ENCODE assay signal across 9 mouse cellular contexts in the genomic region with DNA sequence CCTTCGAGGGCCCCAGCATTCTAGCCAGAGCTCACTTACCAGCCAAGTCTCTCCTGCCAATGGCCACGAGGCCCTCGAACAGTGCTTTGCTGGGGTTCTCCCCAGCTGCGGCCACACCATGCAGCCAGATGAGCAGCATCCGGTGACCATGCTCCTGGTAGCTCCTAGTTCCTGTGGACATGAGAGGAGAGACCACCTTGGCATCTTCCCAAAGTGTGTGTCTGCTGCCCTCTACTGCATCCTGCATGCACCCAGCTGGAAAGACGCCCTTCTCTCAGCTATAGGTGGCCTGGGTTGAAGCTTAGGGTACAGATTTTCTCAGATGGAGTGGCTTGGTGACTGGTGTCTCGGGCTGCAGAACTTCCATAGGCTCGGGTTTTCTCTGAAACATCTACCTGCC. TPM values are rescaled to one million over a fixed set of nuclear protein-coding genes. Genes with fewer than 3 reads are reported as not detected.
DNase-seq lines count a peak whose midpoint lies in the region; ATAC-seq and TF ChIP-seq lines count a peak whose summit lies in the region.
"Had no signal": no experiment of that assay in that cellular context is flagged by ENCODE, and none has a peak within 500 bp of the region (broad histone marks: within the 10 kb centered on the region; RNA-seq: fewer than 3 reads in every experiment).

No protein-coding gene starts in this region.

- no peaks in the 10 kb centered on the region for H3K27me3 ChIP-seq in forebrain, postnatal 0 days (ENCODE audit: insufficient read depth, low read length)
- H3K27me3 ChIP-seq in forebrain, embryonic 15.5 days = no peaks in the 10 kb centered on the region

- intact Hi-C loops in left cerebral cortex, postnatal 14 days (cut with DNase I) = no loop called here

- H3K4me3 ChIP-seq in forebrain, postnatal 0 days (ENCODE audit: low read depth, low read length) = no peak overlapping the region
- H3K4me3 ChIP-seq in forebrain, embryonic 15.5 days = no peak overlapping the region
- no peak overlapping the region for H3K4me3 ChIP-seq in lung, adult 2 months (replicated peaks; ENCODE audit: extremely low read depth, low read depth, low read length)
- H3K4me3 ChIP-seq: megakaryocyte, embryonic 14.5 days had no signal

- no peaks in the 10 kb centered on the region for H3K36me3 ChIP-seq in forebrain, postnatal 0 days (ENCODE audit: insufficient read depth)
- no peaks in the 10 kb centered on the region for H3K36me3 ChIP-seq in forebrain, embryonic 15.5 days

- no peak for TF ChIP-seq POLR2A in lung, adult 2 months (IDR thresholded peaks at IDR 0.05; ENCODE audit: borderline replicate concordance, extremely low read depth, low read depth, low read length)

- no peak overlapping the region for H3K9ac ChIP-seq in forebrain, postnatal 0 days
- H3K9ac ChIP-seq in forebrain, embryonic 15.5 days (replicated peaks) = no peak overlapping the region

- no peaks in the 10 kb centered on the region for H3K9me3 ChIP-seq in forebrain, postnatal 0 days (ENCODE audit: low read length)
- no peaks in the 10 kb centered on the region for H3K9me3 ChIP-seq in forebrain, embryonic 15.5 days
- H3K9me3 ChIP-seq: megakaryocyte, embryonic 14.5 days had no signal

- TF ChIP-seq CTCF in forebrain, postnatal 0 days (IDR thresholded peaks at IDR 0.05; ENCODE audit: low read depth) = peak; percentile 59
- peak; percentile 13; the same call in 1 of the 2 replicates for TF ChIP-seq CTCF in lung, adult 2 months (IDR thresholded peaks at IDR 0.05; ENCODE audit: insufficient read depth, low read length)

- no peak overlapping the region for H3K4me2 ChIP-seq in forebrain, postnatal 0 days (ENCODE audit: low read depth)
- H3K4me2 ChIP-seq in forebrain, embryonic 15.5 days (replicated peaks) = no peak overlapping the region

- no peak overlapping the region for H3K27ac ChIP-seq in forebrain, postnatal 0 days (ENCODE audit: low read depth, low read length)
- H3K27ac ChIP-seq in forebrain, embryonic 15.5 days (replicated peaks) = no peak overlapping the region

- H3K4me1 ChIP-seq in forebrain, postnatal 0 days (ENCODE audit: insufficient read depth) = no peaks in the 10 kb centered on the region
- H3K4me1 ChIP-seq in forebrain, embryonic 15.5 days = no peaks in the 10 kb centered on the region
- H3K4me1 ChIP-seq in lung, adult 2 months (ENCODE audit: control insufficient read depth, insufficient read depth, low read length) = no peaks in the 10 kb centered on the region

- ATAC-seq in forebrain, postnatal 0 days = no peak
- no peak for ATAC-seq in forebrain, embryonic 15.5 days (replicated peaks)
- no peak for ATAC-seq in megakaryocyte, adult 5-6 weeks (ENCODE audit: poor library complexity, severe bottlenecking)

- DNase-seq in forebrain, postnatal 0 days = peak; percentile 14
- no peak for DNase-seq in lung, adult 2 months
- no peak for DNase-seq in lung, postnatal 25 days (ENCODE audit: low spot score)
- peak; percentile 63 for DNase-seq in embryo, embryonic 11 days
- DNase-seq in mesoderm, embryonic 11.5 days (ENCODE audit: low read depth, low spot score) = peak; percentile 32
- DNase-seq in left cerebral cortex, postnatal 14 days (ENCODE audit: low spot score in 2 of 2) = no peak

- 54% methylated on average over 8 of the region's 8 CpGs for WGBS in forebrain, postnatal 0 days
- 65% methylated on average over 8 of the region's 8 CpGs for WGBS in forebrain, embryonic 15.5 days
- 37% methylated on average over 8 of the region's 8 CpGs for WGBS in lung, adult 2 months

RNA-seq across cellular contexts. Expression of gene Ankdd1a, which starts 17.8 kb away (rescaled TPM):
- total RNA-seq in forebrain, postnatal 0 days (2014; rRNA removed) = 3.3 TPM in 2 replicates
- 0.25 and 0.50 TPM in 2 replicates for polyA plus RNA-seq in forebrain, postnatal 0 days (2015; fragmentation: Nextera tagmentation; extraction: Ambion mirVana)
- polyA plus RNA-seq in forebrain, embryonic 15.5 days (2015; fragmentation: Nextera tagmentation; extraction: Ambion mirVana) = 0.23 and 0.26 TPM in 2 replicates
- polyA plus RNA-seq in lung, adult 2 months (2012; rRNA removed) = 0.17 and 0.59 TPM in 2 replicates
- total RNA-seq in left cerebral cortex, postnatal 14 days (2021) = 1 to 10 TPM; 3.1 TPM
- total RNA-seq in megakaryocyte, adult 5-6 weeks (2015) = not detected in 2 replicates
- 0.08 TPM in 1 of 2 replicates, not detected in the other for total RNA-seq in megakaryocyte, adult 5-6 weeks (2017)

RNA-seq across cellular contexts. Expression of gene Spg21, which starts 41.4 kb away (rescaled TPM):
- 62.0 and 92.1 TPM in 2 replicates for total RNA-seq in forebrain, postnatal 0 days (2014; rRNA removed)
- 121 and 133 TPM in 2 replicates for polyA plus RNA-seq in forebrain, postnatal 0 days (2015; fragmentation: Nextera tagmentation; extraction: Ambion mirVana)
- polyA plus RNA-seq in forebrain, embryonic 15.5 days (2015; fragmentation: Nextera tagmentation; extraction: Ambion mirVana) = 133 and 139 TPM in 2 replicates
- 21.9 and 27.8 TPM in 2 replicates for polyA plus RNA-seq in lung, adult 2 months (2012; rRNA removed)
- 10 to 100 TPM; 27.0 to 27.8 TPM for total RNA-seq in left cerebral cortex, postnatal 14 days (2021)
- 80.8 and 81.1 TPM in 2 replicates for total RNA-seq in megakaryocyte, adult 5-6 weeks (2015)
- 90.2 and 107 TPM in 2 replicates for total RNA-seq in megakaryocyte, adult 5-6 weeks (2017)

Comparison
In these comparisons a context has a peak if more than half of its experiments do, and no peak if none do; other contexts are left out.
1. DNase-seq: peak in forebrain, postnatal 0 days (single experiment), embryo, embryonic 11 days (single experiment) and mesoderm, embryonic 11.5 days (single experiment); none in lung, adult 2 months (single experiment), lung, postnatal 25 days (single experiment) and left cerebral cortex, postnatal 14 days (0 of 2).